Mouse (Mus musculus) embryo, embryonic 9.5 days (tissue): ENCODE measurements around the gene Myef2.

ENCODE experiments used
- DNase-seq: peaks from one replicate; pipeline ENCODE4 v3.0.0-alpha.2; 2017; ENCODE audit errors: extremely low spot score

Myef2 gene

GRCm38 (mm10) chr2:125067894-125068293, 55.6 kb downstream of the Myef2 start, which contains the start of gene Slc24a5:
TSS of gene Slc24a5 (plus strand) at chr2:125068124.
- no peak for DNase-seq

GRCm38 (mm10) chr2:125067373-125067772, 56.1 kb downstream of the Myef2 start:
- DNase-seq: no peak

GRCm38 (mm10) chr2:125062944-125063343, 60.5 kb downstream of the Myef2 start:
- no peak for DNase-seq

GRCm38 (mm10) chr2:125061451-125061850, 62.0 kb downstream of the Myef2 start:
- DNase-seq: no peak

- no peak for DNase-seq
Observed at GRCm38 (mm10) chr2:125057250-125057815, 66.1 kb downstream of the Myef2 start.

- no peak for DNase-seq
Observed at GRCm38 (mm10) chr2:125055316-125055903, 68.1 kb downstream of the Myef2 start.
